Mouse (Mus musculus): ENCODE results near the gene Yif1a. TPM values are rescaled to one million over a fixed set of nuclear protein-coding genes. Genes with fewer than 3 reads are reported as not detected.
A peak's percentile ranks its signal among the peaks of the same experiment; 100 is the strongest.

Gene Yif1a
- 93.3 and 105 TPM in 2 replicates for polyA plus RNA-seq (2015; fragmentation: Nextera tagmentation; extraction: Ambion mirVana)

GRCm38 (mm10) chr19:5087884-5088728 lies at the start of gene Yif1a:
Yif1a (plus strand) TSS chr19:5088538.
- peak; percentile 100 for DNase-seq (ENCODE audit: low spot score)
- Histone ChIP-seq H3K4me2 (replicated peaks; ENCODE audit: low read depth, low read length) (peak within 1 kb of the TSS; percentile 93), H3K9me3 (ENCODE audit: low read length) (no peaks in the 10 kb centered on the region), H3K27me3 (replicated peaks; ENCODE audit: insufficient read depth, low read length) (peaks cover 23% of the 10 kb centered on the region), H3K4me1 (ENCODE audit: insufficient read depth, low read depth, low read length) (no peaks in the 10 kb centered on the region; the same call in 1 of the 2 replicates), H3K4me3 (ENCODE audit: low read depth, low read length) (peak within 1 kb of the TSS; percentile 73), H3K27ac (ENCODE audit: low read length) (peak within 1 kb of the TSS; percentile 73), H3K9ac (replicated peaks; ENCODE audit: low read depth) (peak within 1 kb of the TSS; percentile 60), H3K36me3 (ENCODE audit: insufficient read depth, low read length) (peaks cover 16% of the 10 kb centered on the region; the same call in 1 of the 2 replicates)
- ATAC-seq: peak; percentile 94
- under 1% methylated on average over 58 of the region's 58 CpGs for WGBS
- TF ChIP-seq EP300 (IDR thresholded peaks at IDR 0.05): no peak
- TF ChIP-seq CTCF (IDR thresholded peaks at IDR 0.05): peak; percentile 85

DNA sequence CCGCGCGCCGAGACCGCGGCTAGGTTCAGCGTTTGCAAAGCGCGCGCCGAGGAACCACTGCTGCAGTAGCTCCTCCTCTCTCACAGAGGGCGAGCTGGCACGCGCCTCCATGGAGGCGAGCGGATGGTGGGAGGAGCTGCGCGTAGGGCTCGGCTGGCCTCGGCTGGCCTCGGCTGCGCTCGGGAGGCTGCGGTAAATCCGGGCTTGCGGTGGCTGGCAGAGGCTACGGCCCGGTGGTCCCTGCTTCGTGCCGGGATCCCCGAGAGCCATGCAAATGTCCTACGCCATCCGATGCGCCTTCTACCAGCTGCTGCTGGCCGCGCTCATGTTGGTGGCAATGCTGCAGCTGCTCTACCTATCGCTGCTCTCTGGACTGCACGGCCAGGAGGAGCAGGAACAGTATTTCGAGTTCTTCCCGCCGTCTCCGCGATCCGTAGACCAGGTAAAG lies 49.6 kb upstream of the Yif1a start, which contains the start of the genes B4gat1 and AC124502.3:
TSS of gene B4gat1 (plus strand) at position 118 of the 448 bp plus-strand sequence.
TSS of gene AC124502.3 (plus strand) at position 183 of the 448 bp plus-strand sequence.
- H3K4me2 ChIP-seq (replicated peaks; ENCODE audit: low read depth, low read length): peak within 1 kb of the TSS; percentile 77
- TF ChIP-seq CTCF (IDR thresholded peaks at IDR 0.05) (peak; percentile 67), EP300 (IDR thresholded peaks at IDR 0.05) (no peak)
- peak; percentile 88 for ATAC-seq
- H3K4me3 ChIP-seq (ENCODE audit: low read depth, low read length): peak within 1 kb of the TSS; percentile 67
- H3K4me1 ChIP-seq (ENCODE audit: insufficient read depth, low read depth, low read length): peaks cover 4% of the 10 kb centered on the region
- H3K36me3 ChIP-seq (ENCODE audit: insufficient read depth, low read length): no peaks in the 10 kb centered on the region
- no peaks in the 10 kb centered on the region for H3K27me3 ChIP-seq (replicated peaks; ENCODE audit: insufficient read depth, low read length)
- no peaks in the 10 kb centered on the region for H3K9me3 ChIP-seq (ENCODE audit: low read length)
- H3K9ac ChIP-seq (replicated peaks; ENCODE audit: low read depth): peak within 1 kb of the TSS; percentile 83
- peak; percentile 94 for DNase-seq (ENCODE audit: low spot score)
- WGBS: 3% methylated on average over 35 of the region's 44 CpGs
- H3K27ac ChIP-seq (ENCODE audit: low read length): peak within 1 kb of the TSS; percentile 40; the same call in 1 of the 2 replicates

DNA sequence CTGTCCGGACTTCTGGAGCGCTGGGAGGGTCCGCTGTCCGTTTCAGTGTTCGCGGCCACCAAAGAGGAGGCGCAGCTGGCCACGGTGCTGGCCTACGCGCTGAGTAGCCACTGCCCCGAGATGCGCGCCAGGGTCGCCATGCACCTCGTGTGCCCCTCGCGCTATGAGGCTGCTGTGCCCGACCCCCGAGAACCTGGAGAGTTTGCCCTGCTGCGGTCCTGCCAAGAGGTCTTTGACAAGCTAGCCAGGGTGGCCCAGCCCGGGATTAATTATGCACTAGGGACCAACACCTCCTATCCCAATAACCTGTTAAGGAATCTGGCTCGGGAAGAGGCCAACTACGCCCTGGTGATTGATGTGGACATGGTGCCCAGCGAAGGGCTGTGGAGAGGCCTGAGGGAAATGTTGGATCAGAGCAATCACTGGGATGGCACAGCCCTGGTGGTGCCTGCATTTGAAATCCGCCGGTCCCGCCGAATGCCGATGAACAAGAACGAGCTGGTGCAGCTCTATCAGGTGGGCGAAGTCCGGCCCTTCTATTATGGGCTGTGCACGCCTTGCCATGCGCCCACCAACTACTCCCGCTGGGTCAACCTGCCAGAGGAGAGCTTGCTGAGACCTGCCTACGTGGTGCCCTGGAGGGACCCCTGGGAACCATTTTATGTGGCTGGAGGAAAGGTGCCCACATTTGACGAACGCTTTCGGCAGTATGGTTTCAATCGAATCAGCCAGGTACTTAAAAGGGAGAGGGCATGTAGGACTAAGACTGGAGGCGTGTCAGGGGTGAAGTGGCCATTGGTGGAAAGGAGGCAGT lies 48.8 kb upstream of the Yif1a start:
- H3K4me3 ChIP-seq (ENCODE audit: low read depth, low read length): peak overlapping the region; percentile 67
- H3K4me1 ChIP-seq (ENCODE audit: insufficient read depth, low read depth, low read length): peaks cover 4% of the 10 kb centered on the region
- no peaks in the 10 kb centered on the region for H3K27me3 ChIP-seq (replicated peaks; ENCODE audit: insufficient read depth, low read length)
- no peaks in the 10 kb centered on the region for H3K36me3 ChIP-seq (ENCODE audit: insufficient read depth, low read length)
- WGBS: 12% methylated on average over 41 of the region's 41 CpGs
- H3K9me3 ChIP-seq (ENCODE audit: low read length): no peaks in the 10 kb centered on the region
- H3K4me2 ChIP-seq (replicated peaks; ENCODE audit: low read depth, low read length): peak overlapping the region; percentile 77
- DNase-seq (ENCODE audit: low spot score) (no peak), ATAC-seq (peak; percentile 11; the same call in 1 of the 2 replicates)
- TF ChIP-seq EP300 (IDR thresholded peaks at IDR 0.05) (no peak), CTCF (IDR thresholded peaks at IDR 0.05) (no peak)
- peak overlapping the region; percentile 83 for H3K9ac ChIP-seq (replicated peaks; ENCODE audit: low read depth)
- H3K27ac ChIP-seq (ENCODE audit: low read length): no peak overlapping the region

GRCm38 (mm10) chr19:5040862-5041523 lies 47.3 kb upstream of the Yif1a start, which contains the start of gene Brms1:
Brms1 (plus strand) TSS chr19:5041354.
- TF ChIP-seq CTCF (IDR thresholded peaks at IDR 0.05): no peak
- ATAC-seq (peak; percentile 89), DNase-seq (ENCODE audit: low spot score) (peak; percentile 96)
- peaks cover 4% of the 10 kb centered on the region for H3K4me1 ChIP-seq (ENCODE audit: insufficient read depth, low read depth, low read length)
- WGBS: 3% methylated on average over 40 of the region's 40 CpGs
- H3K36me3 ChIP-seq (ENCODE audit: insufficient read depth, low read length): no peaks in the 10 kb centered on the region
- peak within 1 kb of the TSS; percentile 85 for H3K27ac ChIP-seq (ENCODE audit: low read length)
- peak within 1 kb of the TSS; percentile 72 for H3K9ac ChIP-seq (replicated peaks; ENCODE audit: low read depth)
- no peaks in the 10 kb centered on the region for H3K27me3 ChIP-seq (replicated peaks; ENCODE audit: insufficient read depth, low read length)
- no peaks in the 10 kb centered on the region for H3K9me3 ChIP-seq (ENCODE audit: low read length)
- H3K4me2 ChIP-seq (replicated peaks; ENCODE audit: low read depth, low read length): peak within 1 kb of the TSS; percentile 79
- peak within 1 kb of the TSS; percentile 84 for H3K4me3 ChIP-seq (ENCODE audit: low read depth, low read length)

- Histone ChIP-seq H3K27me3 (replicated peaks; ENCODE audit: insufficient read depth, low read length) (no peaks in the 10 kb centered on the region), H3K4me1 (ENCODE audit: insufficient read depth, low read depth, low read length) (peaks cover 4% of the 10 kb centered on the region), H3K9me3 (ENCODE audit: low read length) (no peaks in the 10 kb centered on the region), H3K4me2 (replicated peaks; ENCODE audit: low read depth, low read length) (peak overlapping the region; percentile 79), H3K27ac (ENCODE audit: low read length) (peak overlapping the region; percentile 85), H3K36me3 (ENCODE audit: insufficient read depth, low read length) (no peaks in the 10 kb centered on the region), H3K4me3 (ENCODE audit: low read depth, low read length) (peak overlapping the region; percentile 84), H3K9ac (replicated peaks; ENCODE audit: low read depth) (peak overlapping the region; percentile 72)
- under 1% methylated on average over 16 of the region's 16 CpGs for WGBS
- DNase-seq (ENCODE audit: low spot score) (no peak), ATAC-seq (no peak)
- no peak for TF ChIP-seq CTCF (IDR thresholded peaks at IDR 0.05)
Observed at GRCm38 (mm10) chr19:5041588-5041987, 46.8 kb upstream of the Yif1a start.
